Mouse (Mus musculus) testis, adult 2 months (tissue): Measurements from ENCODE around the gene Usp7.

Source experiments
- CTCF ChIP-seq: fragments of 200-500 bp; IDR thresholded peaks from 2 replicates; pipeline ENCODE4 v1.5.1; 2012; ENCODE audit warnings: low read depth, mild to moderate bottlenecking, inconsistent platforms, low read length, moderate library complexity; ENCODE audit not compliant: control insufficient read depth, insufficient read depth, insufficient replicate concordance
- POLR2A ChIP-seq: fragments of 200-500 bp; IDR thresholded peaks from 2 replicates; pipeline ENCODE4 v1.6.1; 2012; ENCODE audit warnings: low read depth, mild to moderate bottlenecking, inconsistent platforms, low read length, moderate library complexity; ENCODE audit not compliant: control insufficient read depth

GRCm38 (mm10) chr16:8817872-8818271 lies 25.8 kb upstream of the Usp7 start:
- no peak for TF ChIP-seq POLR2A
- TF ChIP-seq CTCF: no peak
